Mouse (Mus musculus): ENCODE results near the gene Lce3c. TPM values are rescaled to one million over a fixed set of nuclear protein-coding genes. Genes with fewer than 3 reads are reported as not detected.

The Lce3c gene
- polyA plus RNA-seq (2016; fragmentation: Nextera tagmentation; extraction: Ambion mirVana) = not detected in 2 replicates

DNA sequence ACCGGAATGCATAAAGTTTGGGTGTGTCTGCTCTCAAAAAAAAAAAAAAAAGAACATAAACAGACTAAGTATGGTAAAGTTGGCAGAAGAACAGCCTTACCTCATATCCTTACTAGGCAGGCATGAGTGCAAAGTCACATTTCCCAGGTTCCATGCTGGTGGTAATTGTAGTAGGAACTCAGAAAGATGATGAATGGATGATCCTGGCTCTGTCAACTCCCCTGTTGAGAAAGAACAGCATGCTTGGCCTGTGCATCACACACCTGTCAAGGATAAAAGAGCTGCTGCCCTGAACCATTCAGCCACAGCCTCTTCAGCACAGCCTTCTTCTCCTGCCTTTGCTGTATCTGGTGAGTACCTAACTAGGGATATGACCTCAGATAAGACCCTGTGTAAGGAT lies at the start of gene Lce3c:
Gene Lce3c, plus strand, starts transcription at position 301 of the 400 bp plus-strand sequence.
- 67% methylated on average over 1 of the region's 1 CpGs for WGBS
- H3K4me3 ChIP-seq = no peak within 1 kb of the TSS

DNA sequence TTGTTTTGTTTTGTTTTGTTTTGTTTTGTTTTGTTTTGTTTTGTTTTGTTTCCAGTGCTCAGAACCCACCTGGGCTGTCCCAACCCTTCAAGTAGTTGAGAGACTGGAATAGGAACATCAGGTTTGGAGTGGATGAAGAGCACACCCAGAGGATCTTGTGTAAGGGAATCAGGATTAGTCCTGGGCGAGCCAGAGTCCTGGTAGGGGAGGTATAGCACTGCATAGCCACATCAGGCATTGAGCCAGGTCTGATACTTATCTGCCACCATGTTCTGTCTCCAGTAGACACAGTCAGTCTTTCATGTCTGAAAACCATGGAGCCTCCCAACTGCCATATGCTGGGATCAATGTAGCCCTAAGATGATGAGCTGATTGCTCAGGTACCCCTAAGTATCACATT lies 49.8 kb upstream of the Lce3c start:
- no peak overlapping the region for H3K4me3 ChIP-seq
- 68% methylated on average over 1 of the region's 1 CpGs for WGBS
- no peak for DNase-seq (ENCODE audit: low spot score)
- H3K4me1 ChIP-seq = no peaks in the 10 kb centered on the region
- H3K27me3 ChIP-seq (ENCODE audit: insufficient read depth, poor library complexity, severe bottlenecking) = no peaks in the 10 kb centered on the region
- no peak overlapping the region for H3K27ac ChIP-seq
- H3K9me3 ChIP-seq = no peaks in the 10 kb centered on the region
- no peaks in the 10 kb centered on the region for H3K36me3 ChIP-seq

More for the DNA sequence above, at the start of gene Lce3c:
- no peak for DNase-seq (ENCODE audit: low spot score)
- no peaks in the 10 kb centered on the region for H3K9me3 ChIP-seq
- no peaks in the 10 kb centered on the region for H3K4me1 ChIP-seq
- H3K36me3 ChIP-seq = no peaks in the 10 kb centered on the region
- no peak within 1 kb of the TSS for H3K27ac ChIP-seq
- no peaks in the 10 kb centered on the region for H3K27me3 ChIP-seq (ENCODE audit: insufficient read depth, poor library complexity, severe bottlenecking)

DNA sequence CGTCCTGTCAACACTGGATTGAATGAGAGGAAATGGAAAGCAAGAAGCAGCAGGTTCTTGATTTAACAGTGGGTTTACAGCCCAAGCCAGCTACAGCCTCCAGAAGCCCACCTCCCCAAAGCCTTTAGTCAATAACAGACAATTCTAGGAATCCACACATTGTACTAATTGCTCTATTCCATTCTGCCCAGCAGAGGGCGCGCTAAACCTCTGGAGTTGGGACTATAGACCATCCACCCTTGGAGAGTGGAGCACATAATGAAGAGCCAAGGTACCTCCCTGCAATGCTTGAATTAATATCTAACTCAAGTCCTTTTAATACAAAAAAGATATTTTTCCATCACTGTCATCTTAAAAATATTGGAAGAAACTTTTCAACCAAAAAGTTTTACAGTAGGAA lies 41.3 kb upstream of the Lce3c start:
- Histone ChIP-seq H3K27ac (no peak overlapping the region), H3K4me1 (no peaks in the 10 kb centered on the region), H3K9me3 (no peaks in the 10 kb centered on the region), H3K4me3 (no peak overlapping the region), H3K27me3 (ENCODE audit: insufficient read depth, poor library complexity, severe bottlenecking) (no peaks in the 10 kb centered on the region), H3K36me3 (no peaks in the 10 kb centered on the region)
- 14% methylated on average over 3 of the region's 3 CpGs for WGBS
- no peak for DNase-seq (ENCODE audit: low spot score)

DNA sequence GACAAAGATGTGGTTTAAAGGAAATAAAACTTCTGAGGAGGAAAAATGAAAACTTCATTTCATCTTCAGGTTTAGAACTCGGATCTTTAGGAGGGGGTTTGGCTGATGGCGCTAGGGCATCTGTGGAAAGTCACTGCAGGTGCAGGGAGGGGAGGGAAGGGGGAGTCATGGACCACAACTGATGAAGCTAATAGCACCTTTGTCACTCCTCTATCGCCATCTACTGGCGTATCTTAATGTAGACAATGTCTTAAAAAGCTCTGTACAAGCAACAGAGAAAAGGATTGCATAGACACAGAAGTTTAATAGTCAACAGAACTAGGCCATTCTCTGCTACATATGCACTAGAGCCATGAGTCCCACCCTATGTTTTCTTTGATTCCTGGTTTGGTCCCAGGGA lies 40.6 kb upstream of the Lce3c start:
- no peaks in the 10 kb centered on the region for H3K27me3 ChIP-seq (ENCODE audit: insufficient read depth, poor library complexity, severe bottlenecking)
- no peaks in the 10 kb centered on the region for H3K36me3 ChIP-seq
- 31% methylated on average over 4 of the region's 4 CpGs for WGBS
- no peak overlapping the region for H3K4me3 ChIP-seq
- H3K27ac ChIP-seq = no peak overlapping the region
- DNase-seq (ENCODE audit: low spot score) = no peak
- H3K9me3 ChIP-seq = no peaks in the 10 kb centered on the region
- no peaks in the 10 kb centered on the region for H3K4me1 ChIP-seq

DNA sequence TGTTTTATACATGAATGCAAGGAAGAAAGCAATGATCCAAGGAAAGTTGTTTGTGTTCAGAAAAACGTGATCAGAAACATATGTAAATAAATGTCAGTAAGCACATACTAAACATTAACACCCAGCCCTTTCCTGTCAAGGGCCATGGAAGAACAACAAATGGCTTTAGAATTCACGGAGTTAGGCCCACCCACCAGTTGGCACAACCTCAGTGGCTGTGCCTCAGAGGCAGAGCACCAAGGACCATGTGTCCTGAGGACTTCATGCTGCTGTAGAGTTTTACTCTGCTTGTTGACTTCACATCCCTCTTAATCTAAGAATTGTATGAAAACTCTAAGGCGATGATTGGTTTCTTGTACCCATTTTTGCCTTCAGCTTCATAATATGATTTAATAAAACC lies 39.1 kb upstream of the Lce3c start:
- Histone ChIP-seq H3K9me3 (no peaks in the 10 kb centered on the region), H3K27me3 (ENCODE audit: insufficient read depth, poor library complexity, severe bottlenecking) (no peaks in the 10 kb centered on the region), H3K4me1 (no peaks in the 10 kb centered on the region), H3K36me3 (no peaks in the 10 kb centered on the region), H3K27ac (no peak overlapping the region), H3K4me3 (no peak overlapping the region)
- DNase-seq (ENCODE audit: low spot score) = no peak
- WGBS = 47% methylated on average over 3 of the region's 3 CpGs

DNA sequence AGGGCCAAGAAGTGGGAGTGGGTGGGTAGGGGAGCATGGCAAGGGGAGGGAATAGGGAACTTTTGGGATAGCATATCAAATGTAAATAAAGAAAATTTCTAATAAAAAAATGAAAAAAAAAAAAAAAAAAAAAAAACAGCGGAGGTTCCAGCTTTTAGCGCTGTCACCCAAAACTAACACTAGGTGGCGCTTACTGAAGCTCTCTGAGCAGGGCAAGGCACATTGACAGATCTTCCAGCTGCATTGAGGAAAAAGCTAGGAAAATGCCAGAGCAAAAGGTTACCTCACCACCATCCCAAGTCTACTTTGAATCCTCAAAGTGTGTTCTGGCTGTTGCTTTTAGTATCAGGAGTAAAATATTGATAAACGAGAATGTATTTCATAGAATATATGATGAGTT lies 36.7 kb upstream of the Lce3c start:
- WGBS = 18% methylated on average over 4 of the region's 4 CpGs
- no peak overlapping the region for H3K27ac ChIP-seq
- H3K36me3 ChIP-seq = no peaks in the 10 kb centered on the region
- H3K9me3 ChIP-seq = no peaks in the 10 kb centered on the region
- no peak overlapping the region for H3K4me3 ChIP-seq
- H3K27me3 ChIP-seq (ENCODE audit: insufficient read depth, poor library complexity, severe bottlenecking) = no peaks in the 10 kb centered on the region
- no peaks in the 10 kb centered on the region for H3K4me1 ChIP-seq
- no peak for DNase-seq (ENCODE audit: low spot score)

DNA sequence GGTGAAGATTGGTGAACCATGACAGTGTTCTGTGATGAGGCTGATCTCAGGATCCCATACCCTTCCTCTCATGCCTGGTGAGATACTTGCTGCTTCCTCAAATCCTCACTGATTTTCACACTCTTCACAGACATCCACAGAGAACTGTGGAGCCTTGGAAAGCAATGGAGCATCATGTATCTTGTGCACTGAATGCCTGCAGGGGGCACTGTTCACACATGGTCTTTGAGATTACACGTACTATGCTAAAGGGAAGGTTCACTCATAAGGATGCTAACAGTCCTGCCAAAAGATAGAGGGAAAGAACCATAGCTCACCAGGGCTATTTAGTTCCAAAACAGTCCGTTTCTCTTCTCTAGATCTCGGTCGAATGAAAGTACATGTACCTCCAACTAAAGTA lies 23.9 kb upstream of the Lce3c start:
- Histone ChIP-seq H3K27me3 (ENCODE audit: insufficient read depth, poor library complexity, severe bottlenecking) (no peaks in the 10 kb centered on the region), H3K27ac (no peak overlapping the region), H3K9me3 (no peaks in the 10 kb centered on the region), H3K36me3 (no peaks in the 10 kb centered on the region), H3K4me1 (no peaks in the 10 kb centered on the region), H3K4me3 (no peak overlapping the region)
- WGBS = 56% methylated on average over 4 of the region's 4 CpGs
- DNase-seq (ENCODE audit: low spot score) = no peak

DNA sequence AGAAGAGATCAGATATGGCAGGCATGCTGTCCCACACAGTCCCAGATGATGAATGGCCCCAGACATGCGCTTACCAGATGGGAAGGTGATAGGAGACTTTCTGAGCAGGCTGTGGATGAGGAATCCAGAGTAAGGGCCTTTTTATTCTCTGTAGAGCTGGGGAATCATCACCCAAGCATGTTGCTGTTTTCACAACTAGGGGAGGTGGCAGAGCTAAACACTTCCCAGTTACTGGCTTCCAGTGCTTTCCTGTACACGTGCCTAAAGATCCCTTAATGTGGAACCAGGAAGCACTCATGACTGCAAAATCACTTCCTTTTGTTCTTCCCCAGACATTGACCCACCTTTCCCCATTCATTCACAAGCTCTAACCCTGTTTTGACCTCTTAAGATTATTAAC lies 18.2 kb upstream of the Lce3c start, which contains the start of gene Lce3a:
Gene Lce3a, minus strand, starts transcription at position 101 of the 400 bp plus-strand sequence.
- Histone ChIP-seq H3K9me3 (no peaks in the 10 kb centered on the region), H3K27ac (no peak within 1 kb of the TSS), H3K36me3 (no peaks in the 10 kb centered on the region), H3K4me1 (no peaks in the 10 kb centered on the region), H3K4me3 (no peak within 1 kb of the TSS), H3K27me3 (ENCODE audit: insufficient read depth, poor library complexity, severe bottlenecking) (no peaks in the 10 kb centered on the region)
- no peak for DNase-seq (ENCODE audit: low spot score)
- 42% methylated on average over 2 of the region's 2 CpGs for WGBS

DNA sequence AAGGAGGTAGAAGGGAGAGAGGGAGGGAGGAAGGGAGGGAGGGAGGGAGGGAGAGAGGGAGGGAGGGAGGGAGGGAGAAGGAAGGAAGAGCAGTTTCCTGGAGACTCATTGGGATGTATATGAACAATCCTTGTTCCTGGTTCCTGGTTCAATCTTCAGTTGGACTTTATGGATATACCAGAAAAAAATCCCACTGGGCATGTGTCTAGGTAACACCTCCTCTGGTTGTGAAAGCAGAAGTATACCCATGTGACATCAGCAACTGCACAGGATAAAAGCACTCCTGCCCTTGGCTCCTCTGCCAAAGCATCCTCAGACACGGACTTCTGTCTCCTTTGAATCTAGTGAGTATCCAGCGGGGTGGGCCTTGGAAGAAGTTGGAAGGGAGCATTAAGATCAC lies 11.6 kb upstream of the Lce3c start, which contains the start of gene Lce3b:
Gene Lce3b, plus strand, starts transcription at position 301 of the 400 bp plus-strand sequence.
- Histone ChIP-seq H3K36me3 (no peaks in the 10 kb centered on the region), H3K27me3 (ENCODE audit: insufficient read depth, poor library complexity, severe bottlenecking) (no peaks in the 10 kb centered on the region), H3K9me3 (no peaks in the 10 kb centered on the region), H3K4me3 (no peak within 1 kb of the TSS), H3K4me1 (no peaks in the 10 kb centered on the region), H3K27ac (no peak within 1 kb of the TSS)
- 53% methylated on average over 2 of the region's 2 CpGs for WGBS
- no peak for DNase-seq (ENCODE audit: low spot score)

DNA sequence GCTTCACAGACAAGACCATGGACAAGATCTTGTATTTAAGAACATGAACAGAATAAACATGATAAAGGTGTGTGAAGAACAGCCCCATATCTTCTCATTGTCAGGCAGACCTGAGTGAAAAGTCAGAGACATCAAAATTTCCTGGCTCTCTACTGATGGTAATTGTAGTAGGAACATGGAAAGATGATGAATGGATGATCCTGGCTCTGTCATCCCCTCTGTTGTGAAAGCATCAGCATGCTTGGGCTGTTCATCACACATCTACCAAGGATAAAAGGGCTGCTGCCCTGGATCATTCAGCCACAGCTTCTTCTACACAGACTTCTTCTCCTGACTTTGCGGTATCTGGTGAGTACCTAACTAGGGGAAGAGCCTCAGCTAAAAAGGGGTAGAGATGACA lies 12.8 kb downstream of the Lce3c start, which contains the start of gene Lce3d:
Gene Lce3d, plus strand, starts transcription at position 301 of the 400 bp plus-strand sequence.
- no peak within 1 kb of the TSS for H3K27ac ChIP-seq
- no peaks in the 10 kb centered on the region for H3K4me1 ChIP-seq
- no peaks in the 10 kb centered on the region for H3K9me3 ChIP-seq
- 96% methylated on average over 1 of the region's 1 CpGs for WGBS
- no peak within 1 kb of the TSS for H3K4me3 ChIP-seq
- no peak for DNase-seq (ENCODE audit: low spot score)
- H3K27me3 ChIP-seq (ENCODE audit: insufficient read depth, poor library complexity, severe bottlenecking) = no peaks in the 10 kb centered on the region
- no peaks in the 10 kb centered on the region for H3K36me3 ChIP-seq

DNA sequence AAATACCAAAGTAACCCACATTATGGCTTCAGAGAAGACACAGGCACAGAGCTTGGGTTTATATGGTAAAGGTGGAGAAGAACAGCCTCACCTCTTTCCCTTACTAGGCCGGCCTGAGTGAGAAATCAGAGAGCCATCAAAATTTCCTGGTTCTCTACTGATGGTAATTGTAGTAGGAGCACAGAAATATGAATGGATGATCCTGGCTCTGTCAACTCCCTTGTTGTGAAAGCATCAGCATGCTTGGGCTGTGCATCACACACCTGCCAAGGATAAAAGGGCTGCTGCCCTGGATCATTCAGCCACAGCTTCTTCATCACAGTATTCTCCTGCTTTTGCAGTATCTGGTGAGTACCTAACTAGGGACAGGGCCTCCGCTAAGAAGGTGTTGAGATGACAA lies 22.5 kb downstream of the Lce3c start, which contains the start of gene Lce3e:
Gene Lce3e, plus strand, starts transcription at position 301 of the 400 bp plus-strand sequence.
- H3K9me3 ChIP-seq = no peaks in the 10 kb centered on the region
- H3K4me1 ChIP-seq = no peaks in the 10 kb centered on the region
- 82% methylated on average over 2 of the region's 2 CpGs for WGBS
- H3K36me3 ChIP-seq = no peaks in the 10 kb centered on the region
- H3K27ac ChIP-seq = no peak within 1 kb of the TSS
- no peak within 1 kb of the TSS for H3K4me3 ChIP-seq
- no peaks in the 10 kb centered on the region for H3K27me3 ChIP-seq (ENCODE audit: insufficient read depth, poor library complexity, severe bottlenecking)
- DNase-seq (ENCODE audit: low spot score) = no peak

DNA sequence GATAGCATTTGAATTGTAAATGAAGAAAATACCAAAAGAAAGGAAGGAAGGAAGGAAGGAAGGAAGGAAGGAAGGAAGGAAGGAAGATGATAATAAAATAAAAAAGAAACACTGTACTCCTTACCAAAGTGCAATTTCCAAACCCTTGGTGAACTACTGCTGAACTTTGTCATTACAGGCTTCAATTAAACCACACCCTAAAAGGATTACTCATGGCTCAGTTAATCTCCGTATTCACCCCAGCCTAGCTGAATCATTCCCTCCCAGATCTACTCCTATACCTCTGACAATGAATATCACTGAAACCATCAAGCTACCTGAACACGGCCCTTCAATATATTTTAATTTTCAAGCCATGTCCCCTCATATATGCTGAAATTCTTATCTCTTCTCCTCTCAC lies 34.2 kb downstream of the Lce3c start:
- no peak for DNase-seq (ENCODE audit: low spot score)
- Histone ChIP-seq H3K4me1 (no peaks in the 10 kb centered on the region), H3K27ac (no peak overlapping the region), H3K27me3 (ENCODE audit: insufficient read depth, poor library complexity, severe bottlenecking) (no peaks in the 10 kb centered on the region), H3K9me3 (no peaks in the 10 kb centered on the region), H3K36me3 (no peaks in the 10 kb centered on the region), H3K4me3 (no peak overlapping the region)
- WGBS = 74% methylated on average over 2 of the region's 2 CpGs

DNA sequence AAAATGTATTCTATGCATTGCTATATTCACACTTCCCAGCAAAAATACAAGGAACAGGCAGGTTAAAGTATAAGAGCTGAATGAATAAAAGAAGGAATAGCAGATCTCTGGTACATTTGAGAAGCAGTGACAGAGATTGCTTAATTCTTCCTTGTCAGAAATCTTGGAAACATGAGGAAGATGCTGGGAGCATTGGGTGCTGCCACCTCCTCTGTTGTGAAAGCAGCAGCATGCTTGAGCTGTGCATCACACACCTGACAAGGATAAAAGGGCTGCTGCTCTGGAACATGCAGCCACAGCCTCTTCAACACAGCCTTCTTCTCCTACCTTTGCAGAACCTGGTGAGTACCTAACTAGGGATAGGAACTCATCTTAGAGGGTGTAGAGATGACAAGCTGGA lies 47.6 kb downstream of the Lce3c start, which contains the start of gene Lce3f:
Gene Lce3f, plus strand, starts transcription at position 301 of the 400 bp plus-strand sequence.
- Histone ChIP-seq H3K27me3 (ENCODE audit: insufficient read depth, poor library complexity, severe bottlenecking) (no peaks in the 10 kb centered on the region), H3K4me3 (no peak within 1 kb of the TSS), H3K36me3 (no peaks in the 10 kb centered on the region), H3K9me3 (no peaks in the 10 kb centered on the region), H3K4me1 (no peaks in the 10 kb centered on the region), H3K27ac (no peak within 1 kb of the TSS)
- no peak for DNase-seq (ENCODE audit: low spot score)
